Mouse (Mus musculus): Measurements from ENCODE around the gene Samd9l.
"Not testable (repeated sequence)": the region's sequence is repeated elsewhere in the genome, so short reads cannot be mapped to it uniquely, and the experiment has no call there.

Gene Samd9l

GRCm38 (mm10) chr6:3341479-3341878 is 57.9 kb downstream of the Samd9l start:
- no peak for DNase-seq

GRCm38 (mm10) chr6:3340928-3341327 is 58.4 kb downstream of the Samd9l start:
- DNase-seq, result not testable (repeated sequence)

- not testable (repeated sequence) for DNase-seq
Observed at GRCm38 (mm10) chr6:3339131-3339530, 60.2 kb downstream of the Samd9l start.
